Mouse (Mus musculus) bone marrow, adult 2 months (tissue): Measurements from ENCODE around the gene Tec. TPM values are rescaled to one million over a fixed set of nuclear protein-coding genes. Genes with fewer than 3 reads are reported as not detected.

Experiments used
- H3K27ac ChIP-seq: fragments of 200-500 bp; 2 replicates; pipeline ENCODE4 v1.5.1; 2012; ENCODE audit warnings: low read depth, mild to moderate bottlenecking, control low read depth, inconsistent platforms, low read length; ENCODE audit not compliant: control insufficient read depth, poor library complexity, insufficient read depth
- H3K4me1 ChIP-seq: fragments of 200-500 bp; 2 replicates; pipeline ENCODE4 v1.6.1; 2011; ENCODE audit warnings: low read length; ENCODE audit not compliant: control insufficient read depth, insufficient read depth
- H3K4me3 ChIP-seq: fragments of 200-500 bp; replicated peaks from 2 replicates; pipeline ENCODE3; 2011; ENCODE audit warnings: mild to moderate bottlenecking, low read depth, low read length, control low read depth; ENCODE audit not compliant: control insufficient read depth
- CTCF ChIP-seq: fragments of 200-500 bp; IDR thresholded peaks from 2 replicates; pipeline ENCODE4 v1.5.1; 2011; ENCODE audit warnings: low read length, control low read depth; ENCODE audit not compliant: control insufficient read depth, insufficient read depth
- POLR2A ChIP-seq: fragments of 200-500 bp; IDR thresholded peaks from 2 replicates; pipeline ENCODE4 v1.6.1; 2011; ENCODE audit warnings: low read depth, mild to moderate bottlenecking, control low read depth, low read length, borderline replicate concordance; ENCODE audit not compliant: control insufficient read depth
- WGBS: fragments of 180-500 bp; shearing (Covaris S2); methylation state at CpG from one replicate; pipeline ENCODE4 v1.1.7; 2018; 5-methylcytosine and 5-hydroxymethylcytosine counted together
- polyA plus RNA-seq: library from polyadenylated mRNA; stranded (reverse); fragments of >200 nt; gene quantifications from 2 replicates; pipeline ENCODE4 v1.2.4, GENCODE M21; 2011; ENCODE audit warnings: low replicate concordance; ENCODE audit not compliant: missing spikeins, insufficient read depth, insufficient read length

The Tec gene
- polyA plus RNA-seq, 1 experiment, result 39.4 TPM

DNA sequence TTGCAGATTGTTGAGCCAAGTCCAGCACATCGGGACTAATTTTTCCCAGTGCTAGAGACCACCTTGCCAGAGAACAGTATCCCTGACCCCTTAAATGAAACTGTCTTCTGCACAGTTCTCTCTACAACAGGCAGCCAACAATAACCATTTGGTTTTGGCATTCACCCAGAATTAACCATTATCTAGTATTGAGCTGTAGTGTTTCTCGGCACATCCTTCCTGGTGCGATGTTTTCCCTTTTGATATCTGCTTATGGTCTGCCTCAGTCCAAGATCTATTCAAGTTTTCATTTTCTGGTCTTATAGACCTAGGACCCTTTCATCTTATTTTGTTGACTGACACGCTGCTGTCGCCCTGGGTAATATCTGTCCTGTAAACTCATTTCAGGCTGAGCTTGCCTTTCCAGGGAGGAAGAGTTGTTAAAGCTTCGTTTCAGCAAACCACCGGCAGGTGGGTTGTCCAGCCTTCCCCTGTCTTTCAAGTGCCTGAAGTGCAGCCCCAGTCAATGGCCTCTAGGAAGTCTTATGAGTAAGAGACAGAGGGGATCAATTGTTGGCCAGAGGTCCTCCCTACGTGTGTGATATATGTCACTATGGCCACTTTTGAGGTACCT is 40.1 kb upstream of the Tec start:
- Histone ChIP-seq H3K4me3 (no peak overlapping the region), H3K27ac (no peak overlapping the region), H3K4me1 (peaks cover 1% of the 10 kb centered on the region; the same call in 1 of the 2 replicates)
- 47% methylated on average over 8 of the region's 8 CpGs for WGBS
- no peak for TF ChIP-seq POLR2A
- no peak for TF ChIP-seq CTCF

DNA sequence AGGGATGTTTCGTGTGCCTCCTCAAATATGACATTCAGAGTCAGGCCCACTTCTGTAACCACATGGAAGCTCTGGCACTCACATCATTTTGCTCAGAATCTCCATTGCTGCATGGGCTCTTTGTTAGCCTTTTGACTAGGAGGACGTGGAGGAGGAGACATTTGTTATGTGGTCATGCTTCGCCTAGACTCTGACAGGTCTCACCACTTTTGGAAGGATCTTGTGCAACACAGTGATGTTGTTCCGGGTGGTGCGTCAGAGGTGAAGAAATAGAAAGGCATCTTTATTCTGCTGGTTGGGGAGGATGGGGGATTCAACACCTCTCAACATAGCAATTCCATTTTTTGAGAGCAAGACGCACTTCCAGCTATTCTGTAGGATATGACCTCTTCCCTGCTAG is 39.1 kb upstream of the Tec start:
- no peak overlapping the region for H3K4me3 ChIP-seq
- peaks cover 1% of the 10 kb centered on the region; the same call in 1 of the 2 replicates for H3K4me1 ChIP-seq
- TF ChIP-seq CTCF (no peak), POLR2A (no peak)
- 47% methylated on average over 6 of the region's 6 CpGs for WGBS
- peak overlapping the region; percentile 46; the same call in 1 of the 2 replicates for H3K27ac ChIP-seq

DNA sequence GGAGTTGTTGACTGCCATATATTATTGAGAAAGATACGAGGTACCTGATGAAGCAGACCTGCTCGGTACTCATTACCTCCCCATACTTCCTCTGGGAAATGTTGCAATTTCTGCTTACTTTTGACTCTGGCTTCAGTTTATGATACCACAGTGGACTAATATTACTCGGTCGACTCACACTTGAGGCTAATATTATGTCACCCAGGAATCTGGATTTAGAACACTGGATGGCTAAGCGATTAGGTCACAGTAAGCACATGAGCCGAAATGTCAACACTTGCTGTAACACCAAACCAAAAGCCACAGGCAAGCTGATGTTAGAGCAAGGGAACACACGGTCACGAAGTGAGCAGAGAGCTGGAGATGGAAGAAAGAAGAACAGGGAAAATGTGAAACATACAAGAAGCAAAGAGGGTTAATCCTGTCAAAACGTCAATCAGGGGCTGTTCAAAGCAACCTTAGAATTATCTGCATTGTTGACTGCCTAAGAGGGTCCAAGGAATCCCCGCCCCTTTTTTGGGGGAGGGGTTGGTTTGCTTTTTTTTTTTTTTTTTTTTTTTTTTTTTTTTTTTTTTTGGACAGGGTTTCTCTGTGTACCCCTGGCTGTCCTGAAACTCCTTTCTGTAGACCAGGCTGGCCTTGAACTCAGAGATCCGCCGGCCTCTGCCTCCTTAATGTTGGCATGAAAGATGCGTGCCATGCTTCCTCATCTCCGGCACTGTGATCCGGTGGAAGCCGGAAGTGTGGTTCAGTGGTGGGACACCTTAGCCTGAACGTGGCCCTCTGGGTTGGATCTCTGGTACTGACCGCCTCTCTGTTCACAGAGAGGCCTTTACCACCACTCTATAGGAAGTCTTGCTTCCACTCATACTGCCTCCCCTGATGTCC is 36.9 kb upstream of the Tec start:
- H3K27ac ChIP-seq, result peak overlapping the region; percentile 33; the same call in 1 of the 2 replicates
- WGBS, result 57% methylated on average over 18 of the region's 18 CpGs
- H3K4me3 ChIP-seq, result no peak overlapping the region
- peaks cover 1% of the 10 kb centered on the region; the same call in 1 of the 2 replicates for H3K4me1 ChIP-seq
- TF ChIP-seq CTCF (no peak), POLR2A (no peak)

DNA sequence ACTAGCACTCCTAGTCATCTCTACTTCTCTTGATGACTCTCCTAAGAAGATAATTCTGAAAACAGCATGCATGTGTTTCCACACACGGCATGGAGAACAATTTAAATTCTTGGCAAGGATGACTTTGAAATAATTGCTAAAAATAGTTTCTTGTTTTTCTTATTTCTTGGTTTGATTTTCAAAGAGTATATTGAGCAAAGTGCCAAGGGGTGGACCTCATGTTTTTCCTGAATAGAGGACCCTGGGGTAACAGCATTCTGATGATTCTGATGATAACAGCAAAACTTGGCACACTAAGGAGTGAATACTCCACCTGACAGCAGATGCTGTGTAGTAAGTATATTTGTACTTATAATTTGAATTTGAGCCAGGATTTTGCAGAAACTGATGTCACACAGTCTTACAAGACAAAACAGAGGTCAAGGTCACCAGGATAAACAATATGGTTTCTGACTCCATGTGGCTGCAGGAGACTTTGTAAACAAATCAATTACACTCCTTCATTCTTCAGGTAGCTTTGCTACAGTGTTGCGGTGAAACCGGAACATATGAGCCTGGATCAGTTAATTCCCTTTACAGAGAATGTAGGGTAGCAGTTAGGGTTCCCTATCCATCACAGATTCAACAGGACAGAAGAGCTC is 34.7 kb upstream of the Tec start:
- H3K4me1 ChIP-seq, result peaks cover 1% of the 10 kb centered on the region; the same call in 1 of the 2 replicates
- H3K4me3 ChIP-seq, result no peak overlapping the region
- TF ChIP-seq POLR2A (no peak), CTCF (no peak)
- WGBS, result 83% methylated on average over 3 of the region's 3 CpGs
- H3K27ac ChIP-seq, result no peak overlapping the region

DNA sequence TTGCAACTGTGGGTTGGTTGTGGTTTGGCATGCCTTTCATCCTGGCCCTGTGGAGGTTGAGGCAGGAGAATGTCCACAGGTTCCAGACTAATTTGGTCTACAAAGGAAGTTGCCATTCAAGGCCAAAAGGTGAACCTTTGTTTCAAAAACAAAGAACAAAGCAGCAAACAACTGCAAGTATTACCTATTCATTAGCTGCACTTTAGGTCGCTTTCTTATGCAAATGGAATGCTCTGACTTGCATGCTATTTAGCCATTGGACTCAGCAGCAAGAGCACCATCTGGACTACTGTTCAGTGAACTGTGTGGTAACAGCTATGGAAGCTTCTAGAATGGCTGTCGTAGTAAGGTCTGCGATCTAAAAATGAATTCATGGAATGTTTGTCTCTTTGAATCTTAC is 34.0 kb upstream of the Tec start:
- 82% methylated on average over 3 of the region's 3 CpGs for WGBS
- no peak for TF ChIP-seq CTCF
- TF ChIP-seq POLR2A, result no peak
- Histone ChIP-seq H3K4me3 (no peak overlapping the region), H3K4me1 (peaks cover 1% of the 10 kb centered on the region; the same call in 1 of the 2 replicates), H3K27ac (no peak overlapping the region)

DNA sequence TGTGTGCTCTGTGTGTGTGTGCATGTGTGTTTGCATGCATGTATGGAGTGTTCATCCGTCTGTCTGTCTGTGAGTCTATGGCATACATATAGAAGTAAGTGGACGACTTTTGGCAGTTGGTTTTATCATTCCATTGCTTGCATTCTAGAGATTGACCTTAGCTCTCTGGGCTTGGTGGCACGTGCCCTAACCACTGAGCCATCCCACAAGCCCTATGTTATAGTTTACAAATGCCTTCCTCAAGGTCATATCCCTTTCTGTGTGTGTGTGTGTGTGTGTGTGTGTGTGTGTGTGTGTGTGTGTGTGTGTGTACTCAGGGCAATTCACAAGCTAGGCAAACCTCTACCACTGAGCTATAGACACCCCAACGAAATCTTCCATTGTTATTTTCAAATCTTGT is 33.6 kb upstream of the Tec start:
- WGBS, result 81% methylated on average over 4 of the region's 4 CpGs
- no peak for TF ChIP-seq CTCF
- Histone ChIP-seq H3K27ac (no peak overlapping the region), H3K4me1 (peaks cover 1% of the 10 kb centered on the region; the same call in 1 of the 2 replicates), H3K4me3 (no peak overlapping the region)

DNA sequence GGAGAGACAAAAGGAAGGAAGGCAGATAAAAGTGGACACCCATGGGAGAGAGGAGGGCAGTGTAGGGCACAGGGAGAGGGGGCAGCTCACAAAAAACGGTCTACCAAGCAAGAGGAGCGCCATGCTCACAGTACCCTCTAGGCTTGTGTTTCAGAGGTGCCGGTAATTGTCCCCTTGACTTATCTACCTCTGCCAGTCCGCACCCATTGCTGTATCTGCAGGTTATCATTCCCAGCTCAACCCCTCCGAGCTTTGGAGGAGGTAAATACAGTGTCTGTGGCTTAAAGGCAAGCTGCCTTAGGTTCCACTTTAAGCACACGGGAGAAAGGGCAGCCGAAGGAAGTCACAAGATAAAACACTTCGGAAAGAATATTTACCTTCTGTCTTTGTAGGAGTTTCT is 31.0 kb upstream of the Tec start:
- no peak for TF ChIP-seq POLR2A
- Histone ChIP-seq H3K4me3 (no peak overlapping the region), H3K4me1 (no peaks in the 10 kb centered on the region), H3K27ac (no peak overlapping the region)
- WGBS, result 78% methylated on average over 8 of the region's 8 CpGs

DNA sequence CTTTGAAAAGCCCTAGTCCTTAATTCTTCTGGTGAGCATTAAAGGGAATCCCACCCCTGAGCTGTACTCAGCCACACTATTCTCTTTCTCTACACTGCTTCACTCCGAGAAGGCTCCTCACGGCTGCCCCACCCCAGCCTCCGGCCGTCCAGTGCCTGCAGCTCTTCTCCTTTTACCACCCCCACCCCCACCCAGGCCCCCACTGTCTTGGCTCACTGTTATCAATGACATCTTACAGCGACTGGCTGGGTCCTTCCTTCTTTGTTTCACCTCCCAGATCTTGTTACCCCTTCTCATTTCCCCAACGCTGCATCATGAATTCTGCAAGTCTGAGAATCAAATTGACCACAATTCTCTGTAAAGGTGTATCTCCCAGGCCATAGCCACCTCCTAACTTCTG is 29.7 kb upstream of the Tec start:
- no peak overlapping the region for H3K4me3 ChIP-seq
- WGBS, result 41% methylated on average over 6 of the region's 6 CpGs
- H3K4me1 ChIP-seq, result no peaks in the 10 kb centered on the region
- TF ChIP-seq POLR2A (no peak), CTCF (no peak)
- no peak overlapping the region for H3K27ac ChIP-seq

DNA sequence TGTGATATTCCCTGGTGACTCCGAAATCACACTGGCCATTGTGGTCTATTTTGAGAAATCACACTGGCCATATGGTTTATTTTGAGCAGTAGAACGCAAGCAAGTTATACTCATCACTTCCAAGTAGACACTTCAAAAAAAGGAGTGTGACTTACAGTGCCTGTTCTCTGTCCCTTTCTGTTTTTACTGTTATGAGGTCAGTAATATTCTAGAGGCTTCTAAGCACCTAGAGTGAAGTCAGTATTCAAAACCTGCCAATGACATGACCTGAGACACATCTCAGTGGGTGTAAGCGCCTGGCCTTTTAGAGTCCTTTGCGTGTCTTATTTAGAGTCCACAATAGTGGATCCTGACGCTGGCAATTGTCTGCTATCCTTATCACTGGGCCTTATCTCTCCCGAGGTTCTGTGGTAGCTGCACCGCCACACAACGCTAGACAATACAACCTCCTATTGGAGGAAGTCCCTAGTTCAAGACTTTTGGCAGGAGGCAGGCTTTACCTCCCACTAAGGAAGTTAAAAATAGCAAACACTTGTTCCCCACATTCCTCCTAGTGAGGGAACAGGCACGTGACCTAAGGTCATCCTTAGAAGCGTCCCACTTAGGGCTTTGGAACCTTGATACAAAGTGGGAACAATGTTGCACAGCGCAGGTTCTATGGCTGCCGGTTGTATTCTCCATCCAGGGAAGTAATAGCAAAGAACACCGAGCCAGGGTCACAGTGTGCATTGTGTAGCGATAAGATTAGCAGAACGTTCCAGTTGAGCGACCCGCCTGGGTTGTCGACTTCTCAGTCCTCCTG is 28.4 kb upstream of the Tec start:
- no peak for TF ChIP-seq CTCF
- no peak for TF ChIP-seq POLR2A
- WGBS, result 50% methylated on average over 18 of the region's 18 CpGs
- Histone ChIP-seq H3K27ac (no peak overlapping the region), H3K4me1 (no peaks in the 10 kb centered on the region), H3K4me3 (no peak overlapping the region)
